Mouse (Mus musculus): Measurements from ENCODE around the gene Ip6k2. TPM values are rescaled to one million over a fixed set of nuclear protein-coding genes. Genes with fewer than 3 reads are reported as not detected.

Ip6k2 gene
- polyA plus RNA-seq (2015; fragmentation: Nextera tagmentation; extraction: Ambion mirVana): 86.7 and 99.7 TPM in 2 replicates

DNA sequence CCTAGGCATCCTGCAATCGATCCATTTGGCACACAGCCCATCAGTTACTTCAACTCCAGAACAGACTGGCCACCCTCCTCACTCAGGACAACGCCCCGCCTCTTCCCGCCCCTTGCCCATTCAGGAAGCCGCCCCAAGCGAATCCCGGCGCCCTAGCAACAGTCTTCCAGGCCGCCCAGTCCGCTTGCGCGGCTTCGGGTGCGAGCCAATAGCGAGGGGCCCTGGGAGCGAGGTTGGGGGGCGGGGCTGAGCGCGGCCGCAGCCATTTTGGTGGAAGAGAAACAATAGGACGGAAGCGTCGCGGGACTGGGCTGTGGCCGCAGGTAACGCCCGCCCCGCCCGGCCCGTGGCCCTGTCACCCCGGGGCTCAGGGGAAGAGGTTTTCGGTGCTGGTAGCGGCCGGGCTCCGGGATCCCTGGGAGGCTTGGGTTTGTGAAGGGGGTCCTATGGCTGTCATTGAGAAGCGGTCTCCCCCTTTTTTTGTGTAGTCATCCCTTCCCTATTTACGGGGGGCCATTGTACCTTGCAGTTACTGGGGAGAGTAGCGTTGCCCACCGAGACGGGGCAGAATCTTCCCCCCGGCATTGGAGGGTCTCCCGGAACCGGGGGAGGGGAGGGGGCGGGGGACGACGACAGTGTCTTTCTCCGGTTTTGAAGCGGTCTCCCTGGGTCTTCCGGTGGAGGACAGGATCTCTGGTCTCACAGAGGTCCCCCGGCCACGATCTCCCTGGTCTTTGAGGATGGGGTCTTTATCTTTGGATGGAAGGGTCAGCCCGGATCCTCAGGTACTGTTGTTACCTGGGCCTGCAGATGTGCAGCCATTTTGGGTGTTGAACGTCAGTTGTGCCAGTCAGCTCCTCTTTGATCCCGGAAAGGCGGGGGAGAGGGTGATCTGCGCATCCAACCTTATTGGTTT is at the start of gene Ip6k2:
Gene Ip6k2, plus strand, starts transcription at position 249 of the 916 bp plus-strand sequence.
- Histone ChIP-seq H3K4me2 (peak within 1 kb of the TSS; percentile 77), H3K27ac (peak within 1 kb of the TSS; percentile 85), H3K36me3 (0 out of 2 replicates have a peak, but pooled peaks cover 2% of the 10 kb centered on the region), H3K9me3 (no peaks in the 10 kb centered on the region), H3K9ac (peak within 1 kb of the TSS; percentile 87), H3K27me3 (no peaks in the 10 kb centered on the region), H3K4me1 (peaks cover 32% of the 10 kb centered on the region), H3K4me3 (peak within 1 kb of the TSS; percentile 85)
- peak; percentile 96 for ATAC-seq (ENCODE audit: insufficient number of reproducible peaks, low FRiP score, low TSS enrichment, low read depth)
- under 1% methylated on average over 56 of the region's 56 CpGs for WGBS

DNA sequence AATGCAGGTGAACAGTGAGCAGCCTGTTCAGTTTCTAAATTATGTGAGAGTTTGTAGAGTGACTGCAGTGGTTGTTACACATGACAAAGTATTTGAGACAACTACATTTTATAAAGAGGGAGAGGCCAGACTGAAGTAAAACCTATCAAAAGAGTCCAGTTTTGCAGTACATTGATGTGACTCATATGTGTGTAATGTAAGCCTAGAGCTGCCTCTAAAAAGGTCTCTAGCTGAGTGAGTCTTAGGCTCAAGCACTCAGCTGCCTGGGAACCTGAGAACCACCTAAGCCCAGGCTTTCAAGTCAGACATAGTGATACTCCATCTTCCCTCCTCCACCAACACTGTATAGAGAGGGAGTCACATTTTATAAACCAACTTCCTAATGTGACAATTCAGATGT is 49.0 kb upstream of the Ip6k2 start:
- H3K4me1 ChIP-seq: no peaks in the 10 kb centered on the region

GRCm38 (mm10) chr9:108739239-108739638 is 44.4 kb upstream of the Ip6k2 start:
- no peak for ATAC-seq (ENCODE audit: insufficient number of reproducible peaks, low FRiP score, low TSS enrichment, low read depth)
- WGBS: 34% methylated on average over 3 of the region's 3 CpGs

More for the DNA sequence above, 49.0 kb upstream of the Ip6k2 start:
- H3K4me3 ChIP-seq: no peak overlapping the region
- no peak overlapping the region for H3K27ac ChIP-seq
- no peaks in the 10 kb centered on the region for H3K27me3 ChIP-seq
- H3K9ac ChIP-seq: no peak overlapping the region
- no peak for ATAC-seq (ENCODE audit: insufficient number of reproducible peaks, low FRiP score, low TSS enrichment, low read depth)
- H3K4me2 ChIP-seq: no peak overlapping the region
- peaks cover 28% of the 10 kb centered on the region for H3K36me3 ChIP-seq
- no peaks in the 10 kb centered on the region for H3K9me3 ChIP-seq

DNA sequence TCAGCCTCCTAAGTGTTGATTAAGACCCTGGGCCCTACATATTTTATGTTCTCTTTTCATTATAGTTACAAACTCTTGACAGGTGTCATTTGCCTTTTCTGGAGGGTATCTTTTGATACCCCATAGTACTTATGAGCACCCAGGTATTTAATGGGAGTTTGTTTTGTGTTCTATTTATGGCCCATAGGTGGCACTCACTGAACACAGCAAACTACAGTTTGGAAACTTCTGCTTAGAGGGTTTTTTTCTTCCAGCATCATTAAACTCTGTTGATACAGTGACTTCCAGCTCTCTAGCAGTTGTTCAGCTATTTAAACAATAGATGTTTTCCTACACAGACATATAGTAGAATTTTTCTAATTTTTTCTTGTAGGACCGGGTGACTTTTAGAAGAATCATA is 43.5 kb upstream of the Ip6k2 start:
- Histone ChIP-seq H3K27me3 (no peaks in the 10 kb centered on the region), H3K4me2 (no peak overlapping the region), H3K36me3 (peaks cover 56% of the 10 kb centered on the region), H3K27ac (no peak overlapping the region), H3K4me1 (no peaks in the 10 kb centered on the region), H3K9me3 (no peaks in the 10 kb centered on the region), H3K4me3 (no peak overlapping the region), H3K9ac (no peak overlapping the region)
- 87% methylated on average over 1 of the region's 1 CpGs for WGBS
- no peak for ATAC-seq (ENCODE audit: insufficient number of reproducible peaks, low FRiP score, low TSS enrichment, low read depth)

More at GRCm38 (mm10) chr9:108739239-108739638, 44.4 kb upstream of the Ip6k2 start:
- Histone ChIP-seq H3K9ac (no peak overlapping the region), H3K4me1 (no peaks in the 10 kb centered on the region), H3K4me2 (no peak overlapping the region), H3K9me3 (no peaks in the 10 kb centered on the region), H3K4me3 (no peak overlapping the region), H3K27ac (no peak overlapping the region), H3K36me3 (peaks cover 55% of the 10 kb centered on the region), H3K27me3 (no peaks in the 10 kb centered on the region)

- no peaks in the 10 kb centered on the region for H3K4me1 ChIP-seq
Observed at GRCm38 (mm10) chr9:108742048-108742447, 41.5 kb upstream of the Ip6k2 start.

DNA sequence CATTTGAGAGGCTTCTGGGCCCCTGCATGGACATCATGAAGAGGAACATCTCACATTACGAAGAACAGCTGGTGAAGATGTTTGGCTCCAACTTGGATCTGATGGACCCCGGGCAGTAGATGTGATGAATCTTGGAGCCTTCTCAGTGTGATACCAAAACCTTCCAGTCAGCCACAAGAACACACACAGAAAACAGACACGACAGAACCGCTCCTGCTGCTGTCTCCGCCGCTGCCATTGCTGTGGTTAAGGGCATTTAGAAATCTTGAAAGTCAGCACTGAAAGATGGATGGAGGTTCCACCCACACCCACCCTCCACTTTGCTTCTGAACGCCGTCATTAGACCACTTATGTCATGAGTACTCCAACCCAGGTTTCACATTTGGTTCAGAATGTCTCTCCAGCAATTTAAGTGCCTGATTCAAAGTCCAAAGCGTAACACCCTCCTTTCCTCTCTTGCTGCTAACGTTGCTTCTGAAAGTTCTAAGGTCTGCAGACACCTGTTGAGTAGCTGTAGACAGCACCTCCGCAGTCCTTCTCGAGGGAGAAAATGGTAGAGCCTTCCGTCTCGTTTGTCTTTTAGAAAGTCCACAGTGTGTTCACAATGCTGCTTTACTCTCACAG is 36.6 kb upstream of the Ip6k2 start:
- 83% methylated on average over 14 of the region's 14 CpGs for WGBS
- ATAC-seq (ENCODE audit: insufficient number of reproducible peaks, low FRiP score, low TSS enrichment, low read depth): no peak

More at GRCm38 (mm10) chr9:108742048-108742447, 41.5 kb upstream of the Ip6k2 start:
- H3K27me3 ChIP-seq: no peaks in the 10 kb centered on the region
- H3K9me3 ChIP-seq: no peaks in the 10 kb centered on the region
- H3K9ac ChIP-seq: no peak overlapping the region
- WGBS: 87% methylated on average over 9 of the region's 9 CpGs
- H3K36me3 ChIP-seq: peaks cover 65% of the 10 kb centered on the region
- ATAC-seq (ENCODE audit: insufficient number of reproducible peaks, low FRiP score, low TSS enrichment, low read depth): no peak
- no peak overlapping the region for H3K4me3 ChIP-seq
- no peak overlapping the region for H3K4me2 ChIP-seq
- H3K27ac ChIP-seq: no peak overlapping the region

GRCm38 (mm10) chr9:108747694-108748093 is 35.9 kb upstream of the Ip6k2 start:
- no peaks in the 10 kb centered on the region for H3K4me1 ChIP-seq
- H3K9ac ChIP-seq: no peak overlapping the region
- no peak overlapping the region for H3K27ac ChIP-seq
- H3K9me3 ChIP-seq: no peaks in the 10 kb centered on the region
- H3K4me2 ChIP-seq: no peak overlapping the region
- no peaks in the 10 kb centered on the region for H3K27me3 ChIP-seq
- H3K4me3 ChIP-seq: no peak overlapping the region
- 81% methylated on average over 3 of the region's 3 CpGs for WGBS
- ATAC-seq (ENCODE audit: insufficient number of reproducible peaks, low FRiP score, low TSS enrichment, low read depth): no peak
- H3K36me3 ChIP-seq: peaks cover 63% of the 10 kb centered on the region

More for the DNA sequence above, 36.6 kb upstream of the Ip6k2 start:
- H3K4me3 ChIP-seq: no peak overlapping the region
- H3K9ac ChIP-seq: no peak overlapping the region
- H3K27me3 ChIP-seq: no peaks in the 10 kb centered on the region
- no peak overlapping the region for H3K4me2 ChIP-seq
- H3K36me3 ChIP-seq: peaks cover 70% of the 10 kb centered on the region
- no peaks in the 10 kb centered on the region for H3K9me3 ChIP-seq
- H3K4me1 ChIP-seq: no peaks in the 10 kb centered on the region
- no peak overlapping the region for H3K27ac ChIP-seq

DNA sequence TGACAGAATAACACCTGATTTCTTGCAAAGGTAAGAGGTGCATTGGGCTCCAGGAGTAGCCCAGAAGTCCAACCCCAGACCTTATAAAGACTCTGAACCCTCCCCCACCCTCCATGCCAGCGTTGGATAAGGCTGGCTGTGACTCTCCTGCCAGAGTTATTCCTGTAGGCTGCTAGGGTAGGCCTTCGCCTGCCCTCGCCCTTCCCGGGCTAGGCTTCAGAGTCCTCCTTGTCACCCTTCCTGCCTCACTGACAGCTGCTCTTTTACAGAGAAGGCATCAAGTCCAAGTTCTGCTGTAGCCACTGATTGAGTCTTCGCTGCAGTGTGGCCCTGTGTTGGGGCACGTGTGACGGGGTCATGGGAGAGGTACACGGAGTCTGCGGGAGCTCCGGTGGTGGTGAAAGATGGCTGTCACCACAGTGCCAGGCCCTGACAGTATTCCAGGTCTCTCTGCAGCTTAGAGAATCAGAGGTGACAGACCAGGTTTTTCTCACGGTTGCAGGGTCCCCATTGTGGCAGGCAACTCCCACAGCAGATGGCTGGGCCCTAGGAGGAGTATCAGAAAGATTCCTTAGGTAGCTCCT is 34.9 kb upstream of the Ip6k2 start:
- ATAC-seq (ENCODE audit: insufficient number of reproducible peaks, low FRiP score, low TSS enrichment, low read depth): no peak
- no peak overlapping the region for H3K4me2 ChIP-seq
- no peaks in the 10 kb centered on the region for H3K9me3 ChIP-seq
- no peak overlapping the region for H3K27ac ChIP-seq
- no peaks in the 10 kb centered on the region for H3K27me3 ChIP-seq
- H3K4me3 ChIP-seq: no peak overlapping the region
- no peaks in the 10 kb centered on the region for H3K4me1 ChIP-seq
- H3K36me3 ChIP-seq: peaks cover 54% of the 10 kb centered on the region
- WGBS: 82% methylated on average over 11 of the region's 11 CpGs
- H3K9ac ChIP-seq: no peak overlapping the region

DNA sequence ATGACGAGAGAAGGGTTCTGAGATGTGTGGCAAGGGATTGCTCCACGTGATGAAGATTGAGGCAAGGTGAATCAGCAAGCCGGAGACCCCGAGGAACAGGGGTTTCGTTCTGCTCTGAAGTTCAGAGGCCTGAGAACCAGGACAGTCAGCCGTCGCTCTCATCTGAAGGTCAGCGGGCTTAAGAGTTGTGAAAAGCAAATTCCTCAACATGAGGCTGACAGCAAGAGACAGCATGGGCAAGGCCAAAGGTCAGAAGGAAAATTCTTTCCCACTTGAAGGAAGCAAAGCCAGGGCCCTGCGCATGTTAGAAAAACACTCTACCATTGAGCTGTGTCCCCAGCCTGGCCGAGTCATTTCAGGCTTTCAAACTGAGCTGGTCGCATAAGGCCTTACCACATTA is 33.0 kb upstream of the Ip6k2 start:
- H3K9me3 ChIP-seq: no peaks in the 10 kb centered on the region
- WGBS: 88% methylated on average over 11 of the region's 11 CpGs
- no peaks in the 10 kb centered on the region for H3K27me3 ChIP-seq
- peaks cover 35% of the 10 kb centered on the region for H3K36me3 ChIP-seq
- ATAC-seq (ENCODE audit: insufficient number of reproducible peaks, low FRiP score, low TSS enrichment, low read depth): no peak
- no peak overlapping the region for H3K27ac ChIP-seq
- no peak overlapping the region for H3K4me3 ChIP-seq
- H3K4me2 ChIP-seq: no peak overlapping the region
- no peak overlapping the region for H3K9ac ChIP-seq
- no peaks in the 10 kb centered on the region for H3K4me1 ChIP-seq

- Histone ChIP-seq H3K4me1 (no peaks in the 10 kb centered on the region), H3K27ac (no peak overlapping the region), H3K4me3 (no peak overlapping the region), H3K36me3 (peaks cover 19% of the 10 kb centered on the region), H3K9me3 (no peaks in the 10 kb centered on the region), H3K4me2 (no peak overlapping the region), H3K9ac (no peak overlapping the region), H3K27me3 (no peaks in the 10 kb centered on the region)
- no peak for ATAC-seq (ENCODE audit: insufficient number of reproducible peaks, low FRiP score, low TSS enrichment, low read depth)
- 89% methylated on average over 11 of the region's 11 CpGs for WGBS
Observed at GRCm38 (mm10) chr9:108752142-108752920, 31.3 kb upstream of the Ip6k2 start.

DNA sequence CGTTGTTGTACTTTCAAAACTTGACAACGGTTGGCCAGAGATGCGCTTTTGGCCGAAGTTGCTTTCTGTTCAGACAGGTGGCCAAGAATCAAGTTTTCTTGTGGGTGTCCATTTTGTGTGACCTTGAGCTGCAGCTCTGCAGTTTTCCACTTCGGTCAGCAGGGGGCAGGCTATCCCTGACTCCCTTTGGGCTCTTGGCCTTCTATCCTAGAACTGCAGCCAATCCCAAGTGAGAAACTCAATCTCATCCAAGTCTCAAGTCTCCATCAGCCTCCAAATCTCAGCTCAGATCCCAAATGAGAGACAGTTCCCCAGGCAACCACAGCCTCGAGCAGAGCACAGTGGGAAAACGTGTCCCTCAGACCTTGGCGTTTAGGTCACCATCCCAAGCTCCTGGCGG is 30.3 kb upstream of the Ip6k2 start:
- no peaks in the 10 kb centered on the region for H3K9me3 ChIP-seq
- no peaks in the 10 kb centered on the region for H3K4me1 ChIP-seq
- H3K36me3 ChIP-seq: peaks cover 9% of the 10 kb centered on the region
- no peak for ATAC-seq (ENCODE audit: insufficient number of reproducible peaks, low FRiP score, low TSS enrichment, low read depth)
- no peaks in the 10 kb centered on the region for H3K27me3 ChIP-seq
- no peak overlapping the region for H3K9ac ChIP-seq
- H3K4me2 ChIP-seq: no peak overlapping the region
- no peak overlapping the region for H3K27ac ChIP-seq
- H3K4me3 ChIP-seq: no peak overlapping the region
- WGBS: 72% methylated on average over 9 of the region's 9 CpGs

Data from limb, embryonic 15.5 days (tissue).